Comparison of ENCODE assay signal across 12 mouse cellular contexts in the genomic region with DNA sequence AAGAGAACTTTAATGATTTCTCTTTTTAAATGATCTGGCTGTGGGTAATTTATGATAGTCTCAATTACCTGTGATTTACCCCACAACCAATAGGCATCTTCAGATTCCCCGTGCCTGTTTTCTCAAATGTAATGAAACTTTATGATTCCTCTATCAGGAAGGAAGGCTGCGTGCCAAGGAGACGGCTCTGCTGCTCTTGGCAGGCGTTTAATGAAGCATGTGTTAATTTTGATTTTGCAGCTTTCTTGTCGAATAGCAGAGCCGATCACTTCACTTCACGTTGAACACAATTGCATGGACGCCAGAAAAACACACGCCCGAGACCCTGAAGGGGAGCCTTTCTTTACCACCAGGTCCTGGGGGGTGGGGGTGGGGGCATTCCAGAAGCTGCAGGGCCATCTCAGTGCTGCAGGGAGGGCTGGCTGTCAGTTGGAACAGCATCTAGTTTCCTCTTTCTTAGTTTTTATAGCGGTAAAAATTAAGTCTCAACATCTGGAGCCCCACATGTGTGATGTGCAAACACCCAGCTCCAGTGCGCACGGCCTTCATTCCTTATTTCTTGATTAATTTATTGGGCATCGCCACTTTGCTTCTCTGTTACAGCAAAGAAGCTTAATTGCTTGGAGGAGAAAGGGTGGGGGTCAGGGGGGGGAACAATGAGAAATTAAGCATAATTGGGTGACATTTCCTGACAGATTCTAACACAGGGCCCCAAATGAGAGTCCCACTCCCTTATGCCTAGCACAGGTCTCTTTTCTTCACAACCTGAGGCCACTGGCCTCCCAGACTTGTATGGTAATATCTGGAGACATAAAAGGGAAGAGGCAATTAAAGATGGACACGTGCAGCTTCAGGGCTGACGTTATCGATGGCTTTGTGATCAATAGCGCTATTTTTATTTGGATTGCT.
DNase-seq lines count a peak whose midpoint lies in the region; ATAC-seq lines count a peak whose summit lies in the region.
"Had no signal": no experiment of that assay in that cellular context is flagged by ENCODE, and none has a peak within 500 bp of the region (broad histone marks: within the 10 kb centered on the region; RNA-seq: fewer than 3 reads in every experiment).

No protein-coding gene starts in this region.

- H3K9ac ChIP-seq in embryonic facial prominence, embryonic 14.5 days (ENCODE audit: low read depth, low read length), result no peak overlapping the region
- no peak overlapping the region for H3K9ac ChIP-seq in midbrain, embryonic 13.5 days (replicated peaks)
- H3K9ac ChIP-seq: embryonic facial prominence, embryonic 12.5 days had no signal

- H3K4me2 ChIP-seq in embryonic facial prominence, embryonic 14.5 days (ENCODE audit: low read depth, low read length), result no peak overlapping the region
- no peak overlapping the region for H3K4me2 ChIP-seq in midbrain, embryonic 13.5 days (replicated peaks)
- H3K4me2 ChIP-seq: embryonic facial prominence, embryonic 12.5 days had no signal

- H3K36me3 ChIP-seq in embryonic facial prominence, embryonic 14.5 days (ENCODE audit: control insufficient read depth, insufficient read depth, low read length), result no peaks in the 10 kb centered on the region
- H3K36me3 ChIP-seq in hindbrain, embryonic 10.5 days, result no peaks in the 10 kb centered on the region
- H3K36me3 ChIP-seq in midbrain, embryonic 13.5 days, result no peaks in the 10 kb centered on the region
- H3K36me3 ChIP-seq: embryonic facial prominence, embryonic 12.5 days; G1E had no signal

- WGBS in embryonic facial prominence, embryonic 14.5 days, result 53% methylated on average over 18 of the region's 18 CpGs
- 71% methylated on average over 18 of the region's 18 CpGs for WGBS in hindbrain, embryonic 10.5 days
- WGBS in midbrain, embryonic 13.5 days, result 58% methylated on average over 18 of the region's 18 CpGs

- peak; percentile 4 for DNase-seq in layer of hippocampus, adult 9-10 months (ENCODE audit: low spot score)
- DNase-seq in layer of hippocampus, postnatal 14 days (ENCODE audit: low spot score in 2 of 2), result no peak
- peak; percentile 50 for DNase-seq in embryonic facial prominence, embryonic 14.5 days (ENCODE audit: low spot score)
- DNase-seq in hindbrain, embryonic 10.5 days (ENCODE audit: low spot score), result no peak
- no peak for DNase-seq in spleen, postnatal 10 days (ENCODE audit: low spot score in 2 of 2)
- no peak for DNase-seq in B cell, adult 2 months
- DNase-seq in lung, postnatal 4 days, result no peak
- DNase-seq: gastrocnemius, postnatal 25 days had no signal

- peaks cover 6% of the 10 kb centered on the region; the same call in 1 of the 2 replicates for H3K9me3 ChIP-seq in embryonic facial prominence, embryonic 14.5 days (ENCODE audit: control insufficient read depth, low read length)
- peaks cover 10% of the 10 kb centered on the region; the same call in 1 of the 2 replicates for H3K9me3 ChIP-seq in hindbrain, embryonic 10.5 days
- H3K9me3 ChIP-seq in midbrain, embryonic 13.5 days, result no peaks in the 10 kb centered on the region; the same call in 1 of the 2 replicates

- H3K4me1 ChIP-seq in embryonic facial prominence, embryonic 14.5 days (ENCODE audit: control insufficient read depth, insufficient read depth, low read length), result no peaks in the 10 kb centered on the region
- peaks cover 25% of the 10 kb centered on the region for H3K4me1 ChIP-seq in hindbrain, embryonic 10.5 days (replicated peaks)
- H3K4me1 ChIP-seq in midbrain, embryonic 13.5 days (replicated peaks), result peaks cover 19% of the 10 kb centered on the region

- H3K27me3 ChIP-seq in embryonic facial prominence, embryonic 14.5 days (replicated peaks; ENCODE audit: control insufficient read depth, insufficient read depth, low read length), result no peaks in the 10 kb centered on the region
- H3K27me3 ChIP-seq in hindbrain, embryonic 10.5 days (ENCODE audit: insufficient read depth, poor library complexity, severe bottlenecking), result no peaks in the 10 kb centered on the region
- no peaks in the 10 kb centered on the region for H3K27me3 ChIP-seq in midbrain, embryonic 13.5 days
- H3K27me3 ChIP-seq: embryonic facial prominence, embryonic 12.5 days had no signal

- H3K27ac ChIP-seq in embryonic facial prominence, embryonic 14.5 days (replicated peaks; ENCODE audit: low read depth, low read length), result no peak overlapping the region
- H3K27ac ChIP-seq in hindbrain, embryonic 10.5 days, result peak overlapping the region; percentile 75
- peak overlapping the region; percentile 61 for H3K27ac ChIP-seq in midbrain, embryonic 13.5 days
- H3K27ac ChIP-seq: embryonic facial prominence, embryonic 12.5 days had no signal

- H3K4me3 ChIP-seq in embryonic facial prominence, embryonic 14.5 days (ENCODE audit: low read depth, low read length), result no peak overlapping the region
- no peak overlapping the region for H3K4me3 ChIP-seq in hindbrain, embryonic 10.5 days
- no peak overlapping the region for H3K4me3 ChIP-seq in midbrain, embryonic 13.5 days (replicated peaks)
- H3K4me3 ChIP-seq: embryonic facial prominence, embryonic 12.5 days had no signal

- no peak for ATAC-seq in embryonic facial prominence, embryonic 14.5 days (ENCODE audit: low read depth)
- peak; percentile 46; the same call in 1 of the 2 replicates for ATAC-seq in midbrain, embryonic 13.5 days
- ATAC-seq: intestine, embryonic 16.5 days had no signal

Comparison
In these comparisons a context has a peak if more than half of its experiments do, and no peak if none do; other contexts are left out.
1. DNase-seq: peak in layer of hippocampus, adult 9-10 months (single experiment) and embryonic facial prominence, embryonic 14.5 days (single experiment); none in layer of hippocampus, postnatal 14 days (0 of 2), hindbrain, embryonic 10.5 days (single experiment), spleen, postnatal 10 days (0 of 2), B cell, adult 2 months (0 of 2) and lung, postnatal 4 days (0 of 2).